Mouse (Mus musculus) lung, postnatal 0 days (tissue): ENCODE measurements around the gene Cfap73.

Experiments used
- CTCF ChIP-seq: IDR thresholded peaks from 2 replicates; pipeline ENCODE4 v1.5.1; 2016; ENCODE audit warnings: antibody characterized with exemption, mild to moderate bottlenecking
- EP300 ChIP-seq: IDR thresholded peaks from 2 replicates; pipeline ENCODE4 v1.6.1; 2016; ENCODE audit warnings: antibody characterized with exemption, mild to moderate bottlenecking, control low read depth

GRCm38 (mm10) chr5:120627515-120628300 is 6.3 kb downstream of the Cfap73 start:
- TF ChIP-seq CTCF, result no peak
- no peak for TF ChIP-seq EP300
